Mouse (Mus musculus): ENCODE measurements at regions not wholly inside any gene's neighbourhood (a gene's known extent, or its start where the extent isn't known, plus 50 kb on each side); places are given as distances from the start of the nearest gene placed in this dataset.
A peak's percentile ranks its signal among the peaks of the same experiment; 100 is the strongest.
"Not testable (repeated sequence)": the region's sequence is repeated elsewhere in the genome, so short reads cannot be mapped to it uniquely, and the experiment has no call there.

- DNase-seq (ENCODE audit: low read depth) = no peak
Measured at GRCm38 (mm10) chr1:47299311-47299710, 406.7 kb upstream of the Slc39a10 start.

- DNase-seq (ENCODE audit: low read depth) = no peak
Measured at GRCm38 (mm10) chr1:47285639-47286038, 393.0 kb upstream of the Slc39a10 start.

GRCm38 (mm10) chr1:47278321-47279020 is 385.8 kb upstream of the Slc39a10 start:
- DNase-seq (ENCODE audit: low read depth) = peak; percentile 25

- peak; percentile 33 for DNase-seq (ENCODE audit: low read depth)
Measured at GRCm38 (mm10) chr1:47277839-47278238, 385.2 kb upstream of the Slc39a10 start.

GRCm38 (mm10) chr1:47272131-47272530 is 379.5 kb upstream of the Slc39a10 start:
- DNase-seq (ENCODE audit: low read depth) = no peak

GRCm38 (mm10) chr1:47263611-47264010 is 371.0 kb upstream of the Slc39a10 start:
- DNase-seq (ENCODE audit: low read depth) = no peak

- no peak for DNase-seq (ENCODE audit: low read depth)
Measured at GRCm38 (mm10) chr1:47261505-47262130, 369.0 kb upstream of the Slc39a10 start.

GRCm38 (mm10) chr1:47250706-47251105 is 358.1 kb upstream of the Slc39a10 start:
- DNase-seq (ENCODE audit: low read depth) = not testable (repeated sequence)

- peak; percentile 14 for DNase-seq (ENCODE audit: low read depth)
Measured at GRCm38 (mm10) chr1:47217088-47217487, 324.4 kb upstream of the Slc39a10 start.

GRCm38 (mm10) chr1:47216419-47217002 is 323.9 kb upstream of the Slc39a10 start:
- DNase-seq (ENCODE audit: low read depth) = peak; percentile 12

GRCm38 (mm10) chr1:47213476-47213875 is 320.8 kb upstream of the Slc39a10 start:
- DNase-seq (ENCODE audit: low read depth) = no peak

GRCm38 (mm10) chr1:47193001-47193400 is 300.3 kb upstream of the Slc39a10 start:
- no peak for DNase-seq (ENCODE audit: low read depth)

GRCm38 (mm10) chr1:47164417-47164816 is 271.8 kb upstream of the Slc39a10 start:
- DNase-seq (ENCODE audit: low read depth) = no peak

GRCm38 (mm10) chr1:47163808-47164410 is 271.3 kb upstream of the Slc39a10 start:
- no peak for DNase-seq (ENCODE audit: low read depth)

GRCm38 (mm10) chr1:47130031-47130430 is 237.4 kb upstream of the Slc39a10 start:
- peak; percentile 2 for DNase-seq (ENCODE audit: low read depth)

- DNase-seq (ENCODE audit: low read depth) = no peak
Measured at GRCm38 (mm10) chr1:47119636-47120035, 227.0 kb upstream of the Slc39a10 start.

GRCm38 (mm10) chr1:47116681-47117080 is 224.0 kb upstream of the Slc39a10 start:
- DNase-seq (ENCODE audit: low read depth) = not testable (repeated sequence)

- no peak for DNase-seq (ENCODE audit: low read depth)
Measured at GRCm38 (mm10) chr1:47112494-47112893, 219.8 kb upstream of the Slc39a10 start.

GRCm38 (mm10) chr1:47104055-47104454 is 211.4 kb upstream of the Slc39a10 start:
- DNase-seq (ENCODE audit: low read depth) = no peak

GRCm38 (mm10) chr1:47103321-47103988 is 210.8 kb upstream of the Slc39a10 start:
- DNase-seq (ENCODE audit: low read depth) = no peak

GRCm38 (mm10) chr1:47097084-47097996 is 204.7 kb upstream of the Slc39a10 start:
- no peak for DNase-seq (ENCODE audit: low read depth)

Data from fibroblast of lung, adult 2 months (primary cell).